Mouse (Mus musculus): ENCODE results near the gene Rbm14.

DNA sequence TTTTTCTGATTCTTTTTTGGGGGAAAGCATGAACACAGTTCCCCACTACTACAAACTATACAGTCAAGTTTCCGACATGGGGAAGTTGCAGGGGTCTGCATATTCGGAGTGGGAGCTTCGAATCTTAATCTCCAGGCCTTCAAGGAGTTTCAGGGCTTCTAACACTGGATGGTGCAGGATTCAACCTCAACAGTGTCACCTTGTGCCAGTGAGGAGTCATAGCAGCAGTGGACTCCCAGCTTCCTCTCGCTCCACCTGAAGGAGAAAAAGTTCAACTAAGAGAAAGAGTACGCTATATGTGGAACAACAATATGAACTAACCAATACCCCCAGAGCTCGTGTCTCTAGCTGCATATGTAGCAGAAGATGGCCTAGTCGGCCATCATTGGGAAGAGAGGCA is 36.1 kb upstream of the Rbm14 start:
- peak; percentile 93 for TF ChIP-seq CTCF (conservative IDR thresholded peaks at IDR 0.05; ENCODE audit: insufficient read depth, insufficient read length, low read depth, low read length)
- TF ChIP-seq POLR2A (IDR thresholded peaks at IDR 0.05; ENCODE audit: low read depth, low read length): no peak

Measured in kidney, adult 2 months (tissue).